Mouse (Mus musculus) spleen, embryonic (tissue): Measurements from ENCODE around the gene Fam149a.
"Not testable (repeated sequence)": the region's sequence is repeated elsewhere in the genome, so short reads cannot be mapped to it uniquely, and the experiment has no call there.

Source experiments
- CTCF ChIA-PET: fragments of 350-600 bp; sonication (Branson Sonifier 250); formaldehyde crosslinking; loops from one replicate; lab custom pipeline; 2022; lab: Charles Lee

Gene Fam149a

DNA sequence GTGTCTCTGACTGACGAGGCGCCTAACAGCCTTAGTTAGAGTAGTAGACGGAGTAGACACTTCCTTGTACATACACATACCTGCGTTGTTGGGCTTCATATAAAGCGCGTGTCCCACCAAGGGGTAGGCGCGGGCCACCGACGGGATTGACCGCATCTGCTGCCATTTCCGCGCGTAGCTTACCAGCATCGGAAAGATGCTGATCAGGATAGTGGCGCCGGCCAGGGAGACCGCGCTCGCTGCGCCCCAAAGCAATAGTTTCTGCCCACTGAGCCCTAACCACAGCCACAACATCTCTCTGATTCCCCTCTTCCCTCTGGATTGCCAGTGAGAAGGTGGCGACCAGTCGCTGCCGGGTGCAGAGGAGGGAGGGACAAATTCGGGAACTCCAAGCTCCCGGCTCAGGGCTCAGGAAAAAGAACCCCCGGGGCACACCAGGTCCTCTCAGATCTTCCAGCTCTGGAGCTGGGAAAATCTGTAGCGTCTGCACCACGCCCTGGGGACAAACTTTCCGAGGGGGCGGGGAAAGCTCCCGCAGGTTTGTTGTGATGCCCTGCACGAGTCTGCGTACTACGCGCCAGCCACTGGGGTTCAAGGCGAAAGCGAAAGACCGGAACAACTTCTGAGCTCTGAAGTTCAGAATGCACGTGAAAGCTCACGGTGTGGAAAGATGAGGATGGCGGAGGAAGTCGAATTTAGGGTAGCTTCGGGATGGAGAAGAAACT is 49.2 kb downstream of the Fam149a start, which contains the start of gene Cyp4v3:
TSS of gene Cyp4v3 (minus strand) at position 532 of the 725 bp plus-strand sequence.
- CTCF ChIA-PET = interaction anchor here (0.9 kb wide), 1 partner anchor 12 kb away, joined by 3 read pairs; no protein-coding TSS in a partner anchor

DNA sequence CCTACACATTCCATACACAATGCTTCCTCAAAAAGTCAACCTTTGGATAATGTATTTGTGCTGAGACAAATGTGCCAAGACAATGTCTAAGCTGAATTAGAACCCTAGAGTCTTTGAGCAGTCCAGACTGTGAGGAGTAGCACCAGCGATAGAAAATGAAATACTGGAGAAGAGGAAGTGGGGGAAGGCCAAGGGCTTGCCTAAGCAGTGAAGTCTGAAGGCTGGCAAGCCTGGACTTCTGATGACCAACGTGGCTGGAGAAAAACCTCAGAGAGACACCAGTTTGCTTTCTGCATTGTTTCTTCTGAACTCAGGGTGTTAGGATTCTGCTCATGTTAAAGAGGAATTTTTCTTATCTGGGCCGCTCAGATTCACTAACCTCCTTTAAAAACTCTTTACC is 51.2 kb downstream of the Fam149a start:
- CTCF ChIA-PET = no interaction called here

GRCm38 (mm10) chr8:45329206-45329980 is 52.7 kb downstream of the Fam149a start:
- CTCF ChIA-PET = interaction anchor here (0.6 kb wide), 1 partner anchor 11 kb away, joined by 16 read pairs; no protein-coding TSS in a partner anchor

GRCm38 (mm10) chr8:45327076-45327475 is 55.0 kb downstream of the Fam149a start:
- CTCF ChIA-PET = not testable (repeated sequence)

DNA sequence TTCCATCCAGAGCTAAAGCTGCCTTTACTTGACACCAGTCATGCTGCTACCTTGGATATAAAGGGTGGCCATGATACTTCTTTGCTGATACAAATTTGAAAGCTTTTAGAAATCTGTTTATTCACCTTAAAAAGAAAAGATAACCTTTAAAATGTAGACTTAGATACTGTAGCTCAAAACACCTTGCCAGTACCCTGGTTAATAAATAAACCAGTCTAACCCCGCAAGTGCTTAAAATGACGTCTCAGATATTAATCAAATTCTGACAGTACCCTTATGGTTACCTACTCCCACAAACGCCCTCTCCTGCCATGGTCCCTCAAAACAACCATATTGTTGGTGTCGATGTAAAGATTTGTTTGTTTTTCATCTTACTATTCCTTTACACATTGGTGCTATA is 57.9 kb downstream of the Fam149a start:
- CTCF ChIA-PET = no interaction called here

- CTCF ChIA-PET = no interaction called here
These were observed 60.7 kb downstream of the Fam149a start for GRCm38 (mm10) chr8:45321365-45321764.

GRCm38 (mm10) chr8:45320930-45321329 is 61.2 kb downstream of the Fam149a start:
- CTCF ChIA-PET = no interaction called here

DNA sequence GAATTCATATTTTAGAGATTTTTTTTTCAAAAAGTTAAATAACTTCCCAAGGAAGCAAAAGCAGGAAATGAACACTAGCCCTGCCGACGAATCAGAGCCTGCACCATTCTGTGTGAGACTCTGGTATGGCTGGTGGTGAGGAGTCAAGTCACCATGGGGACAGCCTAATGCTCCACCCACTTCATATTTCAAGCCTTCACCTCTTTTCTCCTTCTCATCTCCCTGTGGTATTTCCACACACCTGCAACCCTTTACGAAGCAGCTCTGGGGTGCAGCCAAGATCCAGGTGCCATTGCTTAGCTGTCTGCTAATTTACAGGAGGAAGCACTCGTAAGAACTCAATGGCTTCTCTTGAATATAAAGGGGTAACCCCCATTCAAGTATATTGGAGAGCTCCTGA is 71.1 kb downstream of the Fam149a start:
- CTCF ChIA-PET = no interaction called here

- CTCF ChIA-PET = no interaction called here
These were observed 73.7 kb downstream of the Fam149a start, which contains the start of gene Gm45753 for GRCm38 (mm10) chr8:45308366-45308765. Gene Gm45753, minus strand, starts transcription at chr8:45308466.

GRCm38 (mm10) chr8:45305479-45305878 is 76.6 kb downstream of the Fam149a start:
- CTCF ChIA-PET = no interaction called here

- CTCF ChIA-PET = no interaction called here
These were observed 77.7 kb downstream of the Fam149a start for GRCm38 (mm10) chr8:45304354-45304753.

- CTCF ChIA-PET = no interaction called here
These were observed 79.7 kb downstream of the Fam149a start for GRCm38 (mm10) chr8:45302390-45302789.

DNA sequence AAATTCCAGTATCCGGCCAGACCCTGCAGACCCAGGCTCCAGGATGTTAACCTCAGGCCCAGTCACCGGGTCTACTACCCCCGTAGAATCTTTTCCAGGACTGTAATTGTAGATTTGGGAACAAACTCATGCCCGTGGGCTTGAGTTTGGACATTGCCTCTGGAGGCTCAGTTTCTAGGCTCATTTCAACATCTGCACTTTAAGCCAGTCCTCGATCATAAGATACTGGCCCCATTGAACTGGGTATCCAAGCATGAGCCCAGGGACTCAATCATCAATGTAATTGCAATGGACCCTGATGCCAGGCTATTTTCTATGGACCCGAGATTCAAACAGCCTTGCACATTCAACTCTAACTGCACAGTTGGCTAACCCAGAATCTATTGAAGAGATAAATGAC is 86.8 kb downstream of the Fam149a start:
- CTCF ChIA-PET = no interaction called here

- CTCF ChIA-PET = no interaction called here
These were observed 87.4 kb downstream of the Fam149a start, which contains the start of gene Klkb1 for GRCm38 (mm10) chr8:45294687-45295086. Gene Klkb1, minus strand, starts transcription at chr8:45294859.

- CTCF ChIA-PET = no interaction called here
These were observed 90.3 kb downstream of the Fam149a start for GRCm38 (mm10) chr8:45291790-45292189.
